Mouse (Mus musculus) spleen, postnatal 14 days (tissue): ENCODE data around the gene Mapk1ip1.

Experiments
- DNase-seq, 2 experiments: peaks; one replicate each; pipeline ENCODE4 v3.0.0; 2021 to 2022; ENCODE audit warnings: low spot score in 2 of 2

Gene Mapk1ip1

DNA sequence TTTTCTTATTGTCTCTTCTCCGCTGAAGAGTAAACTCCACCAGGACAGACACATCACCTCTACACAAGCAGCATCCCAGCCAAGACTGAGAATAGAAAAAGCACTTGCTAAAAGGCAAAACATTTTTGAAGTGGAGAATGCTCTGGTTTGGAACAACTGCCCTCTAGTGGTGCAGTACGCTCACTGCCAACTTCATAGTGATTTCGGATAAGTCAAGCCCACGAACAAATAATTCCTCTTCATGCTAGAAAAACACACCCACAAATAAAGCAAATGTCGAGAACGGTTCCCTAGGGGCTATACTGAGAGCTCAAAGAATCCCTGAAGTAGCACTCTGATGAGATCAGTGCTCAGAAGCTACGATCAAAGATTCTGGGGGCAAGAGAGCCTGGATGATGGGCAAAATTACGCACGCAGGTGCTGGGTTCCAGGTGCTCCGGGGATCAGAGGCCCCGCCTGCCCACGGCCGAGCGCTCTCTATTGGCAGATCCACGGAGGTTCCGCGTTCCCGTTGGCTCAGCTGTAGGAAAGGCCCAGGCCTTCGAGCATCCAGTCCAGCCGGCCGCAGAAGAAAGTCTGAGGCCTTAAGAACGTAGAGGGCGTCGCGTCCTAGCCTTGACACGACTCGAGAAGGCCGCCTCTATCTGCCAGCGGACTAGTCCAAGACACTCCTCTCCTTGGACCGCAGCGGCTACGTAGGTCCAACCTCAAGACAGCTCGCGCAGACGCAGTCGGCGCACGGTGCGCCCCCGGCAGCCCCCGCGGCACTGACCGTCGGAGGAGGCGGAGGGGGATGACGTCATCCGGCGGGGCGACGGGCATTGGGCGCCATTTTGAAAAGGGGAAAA is at the start of gene Mapk1ip1, which contains the start of gene Ppp2r2d:
TSS of gene Mapk1ip1 (minus strand) at position 730 of the 848 bp plus-strand sequence.
TSS of gene Ppp2r2d (plus strand) at position 536 of the 848 bp plus-strand sequence.
- peak; percentile 89 to 94 for DNase-seq

DNA sequence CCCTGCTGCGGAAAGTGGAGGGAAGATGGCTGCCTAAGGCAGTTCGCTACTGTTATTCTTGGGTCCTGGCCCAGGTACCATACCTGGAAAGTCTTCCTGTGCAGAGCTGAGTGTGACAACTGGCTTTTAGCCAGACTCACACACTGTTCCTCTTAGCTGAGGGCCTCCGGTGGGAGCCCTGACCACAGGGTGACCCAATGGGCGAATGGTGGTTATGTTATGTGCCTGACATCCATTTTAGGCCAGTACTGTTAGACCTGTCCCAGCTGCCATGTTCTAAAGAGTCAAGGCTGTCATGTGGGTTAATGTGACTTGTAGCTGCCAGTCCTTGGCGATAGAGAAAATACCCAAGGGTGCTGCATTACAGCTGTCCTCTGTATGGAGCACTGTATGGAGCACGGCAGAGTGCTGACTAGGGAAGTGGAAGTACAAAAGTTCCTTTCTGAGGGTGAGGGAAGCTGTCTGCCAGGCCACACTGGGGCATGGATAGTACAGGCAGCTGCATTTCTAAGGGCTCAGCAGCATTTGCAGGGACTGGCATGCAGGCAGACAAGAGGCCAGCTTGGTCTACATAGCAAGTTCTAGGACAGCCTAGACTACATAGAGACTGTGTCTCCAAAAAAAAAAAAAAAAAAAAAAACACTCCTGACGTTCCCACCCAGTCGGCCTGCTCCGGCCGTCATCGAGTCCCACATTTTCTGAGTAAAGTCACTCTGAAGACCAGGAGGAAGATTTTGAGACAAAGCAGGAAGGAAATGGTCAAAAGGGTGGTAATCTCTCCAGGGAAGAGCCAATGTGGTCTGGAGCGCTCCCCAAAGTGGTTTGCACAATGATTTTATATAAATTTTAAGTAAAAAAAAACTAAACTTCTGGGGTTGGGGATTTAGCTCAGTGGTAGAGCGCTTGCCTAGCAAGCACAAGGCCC is 39.6 kb upstream of the Mapk1ip1 start:
- DNase-seq = no peak

DNA sequence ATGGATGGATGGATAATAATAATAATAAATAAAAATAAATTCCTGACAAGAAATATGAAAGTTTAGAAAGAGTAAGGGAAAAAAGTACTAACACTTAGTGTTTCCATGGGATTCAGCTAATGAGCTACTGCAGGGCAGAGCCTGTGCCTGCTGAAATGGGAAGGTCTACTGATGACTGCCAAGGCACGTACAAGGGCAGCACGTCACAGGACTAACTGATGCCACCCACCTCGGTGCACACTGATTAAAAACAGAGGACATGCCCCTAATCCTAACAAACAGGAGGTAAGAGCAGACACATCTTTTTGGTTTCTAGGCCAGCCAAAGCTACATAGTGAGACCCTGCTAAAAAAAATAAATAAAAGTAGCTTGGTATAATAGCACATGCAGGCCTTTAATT is 37.7 kb upstream of the Mapk1ip1 start:
- DNase-seq = no peak

DNA sequence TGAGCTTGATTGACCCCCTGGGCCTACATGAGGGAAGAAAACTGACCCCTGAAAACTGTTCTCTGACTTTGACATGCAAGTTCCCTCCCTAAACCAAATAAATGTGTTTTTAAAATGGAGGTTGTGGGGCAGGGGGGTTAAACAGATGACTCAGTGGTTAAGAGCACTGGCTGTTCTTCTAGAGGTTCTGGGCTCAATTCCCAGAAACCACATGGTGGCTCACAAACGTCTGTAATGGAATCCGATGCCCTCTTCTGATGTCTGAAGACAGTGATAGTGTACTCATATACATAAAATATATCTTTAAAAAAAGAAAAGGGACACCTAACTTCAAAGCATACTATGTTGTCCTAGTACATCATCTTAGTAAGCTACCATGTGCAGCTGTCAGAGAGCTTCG is 29.0 kb upstream of the Mapk1ip1 start:
- no peak for DNase-seq

DNA sequence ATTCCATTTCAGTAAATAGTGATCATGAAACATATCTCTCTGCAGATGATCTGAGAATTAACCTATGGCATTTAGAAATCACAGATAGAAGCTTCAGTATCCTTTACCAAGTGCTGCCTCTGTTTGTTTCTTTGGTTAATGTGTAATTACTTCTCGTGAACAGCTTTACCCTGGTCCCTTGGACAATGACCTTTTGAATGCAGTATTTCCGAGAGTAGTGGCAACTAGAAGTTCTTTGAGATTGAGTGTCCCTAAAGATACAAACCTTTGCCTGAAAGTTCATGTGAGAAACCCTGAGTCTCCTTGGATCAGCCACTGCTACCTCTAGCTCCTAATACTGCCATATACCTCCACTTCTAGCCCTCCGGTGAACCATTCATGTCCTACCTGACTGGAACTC is 26.9 kb upstream of the Mapk1ip1 start:
- no peak for DNase-seq

DNA sequence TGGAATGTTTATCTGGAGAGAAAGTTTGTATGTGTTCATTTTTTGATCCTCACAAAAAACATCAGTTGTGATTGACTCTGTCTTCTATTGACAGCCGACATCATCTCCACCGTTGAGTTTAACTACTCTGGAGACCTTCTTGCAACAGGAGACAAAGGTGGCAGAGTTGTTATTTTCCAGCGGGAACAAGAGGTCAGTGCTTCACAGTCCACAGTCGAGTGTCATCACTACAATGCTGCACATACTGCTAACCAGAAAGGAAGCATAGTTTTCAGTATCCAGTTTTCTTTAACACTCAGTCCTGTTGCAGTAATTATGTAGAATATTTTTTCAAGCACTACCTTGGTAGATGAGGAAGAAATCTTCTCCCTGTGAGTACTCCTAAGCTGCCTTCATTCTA is 22.2 kb upstream of the Mapk1ip1 start:
- DNase-seq = no peak

DNA sequence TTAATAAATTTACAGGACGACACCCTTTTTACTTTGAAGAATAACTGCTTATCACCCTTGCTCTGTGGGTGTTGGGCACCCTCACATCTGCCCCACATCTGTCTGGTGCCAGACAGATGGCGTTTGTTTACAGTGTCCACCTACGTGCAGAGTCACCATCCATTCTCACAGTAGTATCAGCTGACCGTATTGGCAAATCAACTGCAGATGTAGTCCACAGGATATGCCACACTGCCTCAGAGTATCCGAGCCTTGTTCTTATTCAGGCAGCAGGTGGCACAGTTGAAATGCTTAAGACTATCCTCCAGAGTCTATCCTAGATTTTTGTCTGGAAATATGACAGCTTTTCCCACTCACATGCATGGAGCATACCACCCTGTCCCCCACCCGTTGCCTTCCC is 21.2 kb upstream of the Mapk1ip1 start:
- DNase-seq = no peak

DNA sequence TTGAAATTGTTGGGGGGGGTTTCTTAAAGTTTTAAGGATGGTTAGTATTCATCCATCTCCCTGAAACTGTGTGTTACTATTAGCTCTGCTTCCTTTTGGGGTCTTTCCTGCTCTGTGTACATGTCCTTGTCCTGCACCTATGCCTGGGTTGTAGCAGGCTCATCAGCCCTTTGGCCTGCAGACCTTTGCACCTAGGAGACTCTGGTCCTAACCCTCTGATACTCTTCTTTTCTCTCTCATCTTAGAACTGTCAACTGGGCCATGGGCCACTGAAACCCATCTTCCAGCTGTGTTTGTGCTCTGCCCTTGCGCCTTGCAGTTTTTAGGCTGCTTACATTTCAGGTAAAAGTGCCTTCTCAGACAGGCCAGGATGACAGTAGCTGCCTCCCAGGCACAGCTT is 18.7 kb upstream of the Mapk1ip1 start:
- no peak for DNase-seq

DNA sequence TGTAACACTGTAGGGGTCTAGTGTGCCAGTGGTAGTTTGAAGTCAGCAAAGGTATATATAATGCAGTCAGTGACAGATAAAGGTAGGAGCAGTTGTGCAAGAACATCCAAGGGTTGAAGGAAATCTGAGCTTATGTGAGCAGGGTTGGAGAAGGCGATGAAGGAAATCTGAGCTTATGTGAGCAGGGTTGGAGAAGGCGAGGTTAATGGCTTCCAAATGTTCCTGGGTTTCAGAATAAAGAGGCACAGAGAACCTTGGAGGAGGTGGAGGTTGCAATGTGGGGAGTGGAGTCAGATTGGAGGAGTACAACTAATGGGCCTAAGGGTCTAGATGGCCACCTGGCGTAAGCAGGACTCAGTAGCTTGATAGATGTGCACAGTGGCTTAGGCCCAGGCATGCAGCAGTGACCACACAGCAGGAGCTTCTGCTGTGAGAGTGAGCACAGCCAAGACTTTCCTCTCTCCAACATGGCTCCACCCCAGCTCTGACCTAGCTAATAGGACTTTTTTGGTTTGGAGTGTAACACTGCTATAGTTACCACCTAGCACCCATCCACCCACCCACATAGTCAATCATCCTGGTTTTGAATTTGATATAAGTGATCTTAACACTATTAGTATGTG is 18.0 kb upstream of the Mapk1ip1 start:
- DNase-seq = no peak

DNA sequence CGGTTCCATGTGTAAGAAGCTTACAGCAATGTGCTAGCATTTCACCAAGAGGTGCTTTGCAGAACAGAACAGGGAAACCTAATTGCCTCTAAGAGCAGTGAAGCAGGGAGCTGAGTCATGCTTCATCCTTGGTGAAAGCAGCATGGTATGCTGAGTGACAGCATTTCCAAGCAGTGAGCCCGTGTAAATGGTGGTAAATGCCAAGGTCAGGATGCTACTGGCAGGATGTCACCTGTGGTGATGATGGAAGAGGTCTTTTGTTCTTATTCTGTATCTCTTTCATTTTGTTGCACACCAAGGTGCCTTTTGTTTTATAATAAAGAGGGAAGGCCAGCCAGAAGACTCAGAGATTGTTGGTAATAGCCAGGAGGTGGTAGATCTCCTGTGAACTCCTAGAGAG is 10.6 kb upstream of the Mapk1ip1 start:
- no peak for DNase-seq

DNA sequence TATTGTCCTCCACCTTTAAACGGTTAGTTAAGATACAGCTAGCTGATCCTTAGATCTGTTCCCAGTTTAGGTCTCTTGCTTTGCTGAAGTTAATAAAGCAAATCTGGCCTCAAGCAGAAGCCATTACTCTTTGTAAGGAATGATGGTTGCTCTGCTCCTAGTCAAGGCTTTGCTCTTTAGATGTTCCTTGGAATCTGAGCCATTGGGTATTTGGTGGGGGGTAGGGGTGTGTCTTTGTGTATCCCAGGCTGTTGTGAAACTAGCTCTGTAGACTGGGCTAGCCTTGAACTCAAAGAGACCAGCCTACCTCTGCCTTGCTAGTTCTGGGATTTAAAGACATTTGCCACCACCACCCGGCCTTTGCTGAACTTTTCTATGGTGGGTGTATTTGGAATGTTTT is 8.1 kb upstream of the Mapk1ip1 start:
- no peak for DNase-seq

DNA sequence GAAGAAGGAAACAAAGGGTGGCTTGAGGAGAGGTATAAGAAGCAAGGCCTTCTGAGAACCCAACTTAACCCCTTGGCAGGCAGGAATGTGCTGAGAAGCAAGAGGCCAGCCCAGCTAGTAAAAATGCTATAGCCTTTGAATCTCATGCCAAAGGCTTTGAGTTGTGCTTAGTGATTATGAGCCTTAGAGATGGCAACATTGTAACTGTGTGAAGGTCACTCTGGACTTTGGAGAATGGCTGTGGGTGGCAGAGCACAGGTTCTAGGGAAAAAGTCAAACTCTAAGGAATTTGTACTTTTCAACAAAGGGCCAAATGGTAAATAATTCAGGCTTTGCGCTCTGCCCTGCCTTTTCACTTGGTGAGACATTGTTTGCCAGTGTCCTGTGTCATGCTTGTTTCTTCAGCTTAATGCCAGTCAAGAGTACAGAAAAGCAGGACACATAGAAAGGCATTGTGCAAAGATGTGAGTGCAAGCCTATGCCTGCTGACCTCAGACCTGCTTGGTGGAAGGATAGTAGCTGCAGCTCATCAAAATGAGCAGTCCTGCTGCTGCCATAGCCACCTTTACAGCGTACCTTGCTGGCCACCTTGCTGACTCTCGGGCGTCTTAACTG is 7.5 kb upstream of the Mapk1ip1 start:
- DNase-seq = no peak

DNA sequence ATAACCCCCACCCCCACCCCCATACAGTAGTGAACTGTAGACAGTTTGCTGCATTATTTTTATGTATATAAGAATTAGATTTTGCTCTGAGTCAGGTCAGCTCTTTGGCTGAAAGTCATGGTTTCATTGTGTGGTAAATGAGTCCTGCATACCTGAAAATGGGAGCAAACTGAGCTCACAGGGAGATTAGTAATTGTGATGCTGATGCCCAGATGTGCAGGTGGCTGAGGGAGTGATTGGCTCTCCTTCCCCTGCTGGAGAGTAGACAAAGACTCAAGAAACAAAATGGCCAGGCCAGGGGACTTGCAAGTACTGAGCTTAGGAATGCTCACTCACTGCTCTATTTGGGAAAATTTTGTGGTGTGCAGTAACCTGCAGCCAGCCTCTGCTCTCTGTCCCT is 4.0 kb upstream of the Mapk1ip1 start:
- no peak for DNase-seq

DNA sequence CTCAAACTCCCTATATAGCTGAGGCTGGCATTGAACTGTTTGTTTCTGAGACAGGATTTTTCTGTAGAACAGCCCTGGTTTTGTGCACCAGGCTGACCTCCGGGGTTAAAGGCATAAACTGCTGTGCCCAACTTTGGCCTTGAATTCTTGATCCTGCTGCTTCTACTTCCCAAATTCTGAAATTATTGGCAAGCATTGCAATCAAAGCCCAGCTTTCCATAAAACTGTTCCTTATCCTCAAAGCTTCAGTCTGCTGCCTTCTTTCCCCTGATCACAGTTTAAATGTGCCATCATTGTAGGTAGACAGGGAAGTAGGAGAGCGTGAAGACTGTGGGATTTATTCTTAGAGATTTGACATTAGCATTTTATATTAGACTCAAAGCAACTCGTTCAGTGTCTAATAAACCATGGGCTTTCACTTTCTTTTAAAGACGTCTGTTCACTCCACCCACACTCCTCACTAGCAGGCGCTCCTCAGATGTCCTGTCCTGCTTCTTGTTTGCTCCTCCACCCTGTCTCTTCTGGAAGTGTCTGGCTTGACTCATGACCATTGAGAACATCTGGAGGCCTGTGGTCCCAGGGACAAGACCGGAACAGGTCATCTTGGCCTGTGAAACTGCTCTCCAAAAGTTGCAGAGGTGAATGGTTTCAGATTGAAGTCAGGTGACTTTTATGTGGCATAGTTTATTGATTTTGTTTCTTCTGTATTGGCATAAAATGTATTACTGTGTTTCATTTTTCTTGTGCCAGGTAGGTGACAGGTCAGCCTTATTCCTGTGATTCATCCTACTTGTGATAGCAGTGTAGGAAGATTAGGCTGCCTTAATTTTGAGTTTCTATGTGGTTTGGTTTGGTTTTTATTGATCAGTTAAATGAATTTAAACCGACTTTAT is 2.2 kb upstream of the Mapk1ip1 start:
- DNase-seq = no peak

DNA sequence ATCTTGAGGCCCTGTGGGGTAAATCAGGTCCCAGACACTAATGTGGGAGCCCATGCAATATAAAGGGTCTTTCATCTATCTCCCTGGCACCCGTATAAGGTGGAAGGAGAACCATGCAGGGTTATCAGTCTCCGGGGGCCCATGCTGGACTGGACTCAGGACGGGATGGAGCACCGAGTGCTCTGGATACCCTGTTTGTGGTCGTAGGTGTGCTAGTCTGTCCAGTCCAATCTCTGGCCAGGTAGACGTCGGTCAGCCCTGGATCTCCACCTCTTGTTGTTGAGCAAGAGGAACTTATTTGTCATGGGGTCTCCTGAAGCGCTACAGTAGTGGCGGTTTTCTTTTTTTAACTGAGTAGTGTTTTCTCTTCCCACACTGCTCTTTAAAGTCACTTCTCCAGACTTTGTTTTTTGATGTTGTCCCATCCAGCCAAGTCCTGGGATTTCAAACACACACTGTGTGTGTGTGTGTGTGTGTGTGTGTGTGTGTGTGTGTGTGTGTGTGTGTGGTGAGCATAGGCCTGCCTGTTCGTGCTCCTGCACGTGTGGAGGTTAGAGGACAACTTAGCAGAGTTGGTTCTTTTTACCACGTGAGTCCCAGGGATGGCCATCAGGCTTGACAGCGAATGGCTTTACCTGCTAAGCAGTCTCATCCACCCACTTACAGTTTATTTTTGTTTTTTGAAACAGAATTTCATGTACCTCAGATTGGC is 1.4 kb upstream of the Mapk1ip1 start:
- DNase-seq = no peak

DNA sequence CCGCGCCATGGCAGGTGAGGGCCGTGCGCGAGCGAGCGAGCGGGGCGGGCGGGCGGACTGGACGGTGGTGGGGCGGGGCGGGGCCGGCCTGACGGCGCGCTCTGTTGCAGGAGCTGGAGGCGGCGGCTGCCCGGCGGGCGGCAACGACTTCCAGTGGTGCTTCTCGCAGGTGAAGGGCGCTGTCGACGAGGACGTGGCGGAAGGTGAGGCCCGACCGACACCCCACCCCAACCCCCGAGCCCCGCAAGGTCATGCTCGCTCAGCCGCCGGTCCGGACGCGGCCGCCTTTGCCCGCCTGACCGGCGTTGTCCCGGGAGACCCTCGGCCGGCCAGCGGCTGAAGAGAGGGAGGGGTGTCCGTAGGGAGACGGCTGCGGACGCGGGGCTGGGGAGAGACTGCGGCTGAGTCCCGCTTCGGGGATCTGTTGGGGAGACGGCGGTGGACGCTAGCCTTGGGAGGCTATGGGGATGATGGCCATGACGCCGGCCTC is 474 bp upstream of the Mapk1ip1 start:
- DNase-seq = no peak

DNA sequence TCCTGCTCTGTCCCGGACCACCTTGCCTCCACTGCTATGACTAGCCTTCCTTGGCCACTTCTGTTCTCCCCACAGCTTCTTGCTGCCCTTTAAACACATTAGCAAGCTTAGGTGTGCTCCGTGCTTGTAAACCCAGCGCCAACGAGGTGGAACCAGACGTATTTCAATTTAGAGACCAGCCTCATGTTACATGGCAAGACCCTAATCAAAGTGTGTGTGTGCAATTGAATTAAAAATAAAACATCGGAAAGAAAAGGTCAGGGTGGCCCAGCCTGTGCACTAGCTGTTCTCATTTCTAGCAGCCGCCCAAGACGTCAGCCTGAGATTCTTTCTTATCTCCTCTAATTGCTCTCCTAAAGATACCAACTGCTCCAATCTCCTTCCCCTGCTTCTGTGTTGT is 962 bp downstream of the Mapk1ip1 start:
- DNase-seq = no peak

DNA sequence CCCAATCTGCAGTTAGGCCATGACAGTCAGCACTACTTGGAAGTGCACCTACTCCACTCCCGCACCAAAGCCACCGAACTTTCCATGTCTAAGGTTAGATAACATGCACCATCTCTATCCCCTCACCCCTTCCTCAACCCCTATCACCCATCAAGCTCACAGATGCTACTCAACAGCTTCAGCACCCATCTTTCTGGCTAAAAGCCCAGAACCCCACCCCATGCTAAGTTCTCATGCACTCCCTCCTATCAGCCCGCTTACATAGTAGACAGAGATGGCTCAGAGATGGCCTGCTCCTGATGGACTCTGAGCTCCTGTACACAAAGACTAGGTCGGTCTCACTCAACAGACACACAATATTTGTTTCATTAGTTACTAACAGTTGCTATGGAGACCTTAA is 2.7 kb downstream of the Mapk1ip1 start:
- no peak for DNase-seq

DNA sequence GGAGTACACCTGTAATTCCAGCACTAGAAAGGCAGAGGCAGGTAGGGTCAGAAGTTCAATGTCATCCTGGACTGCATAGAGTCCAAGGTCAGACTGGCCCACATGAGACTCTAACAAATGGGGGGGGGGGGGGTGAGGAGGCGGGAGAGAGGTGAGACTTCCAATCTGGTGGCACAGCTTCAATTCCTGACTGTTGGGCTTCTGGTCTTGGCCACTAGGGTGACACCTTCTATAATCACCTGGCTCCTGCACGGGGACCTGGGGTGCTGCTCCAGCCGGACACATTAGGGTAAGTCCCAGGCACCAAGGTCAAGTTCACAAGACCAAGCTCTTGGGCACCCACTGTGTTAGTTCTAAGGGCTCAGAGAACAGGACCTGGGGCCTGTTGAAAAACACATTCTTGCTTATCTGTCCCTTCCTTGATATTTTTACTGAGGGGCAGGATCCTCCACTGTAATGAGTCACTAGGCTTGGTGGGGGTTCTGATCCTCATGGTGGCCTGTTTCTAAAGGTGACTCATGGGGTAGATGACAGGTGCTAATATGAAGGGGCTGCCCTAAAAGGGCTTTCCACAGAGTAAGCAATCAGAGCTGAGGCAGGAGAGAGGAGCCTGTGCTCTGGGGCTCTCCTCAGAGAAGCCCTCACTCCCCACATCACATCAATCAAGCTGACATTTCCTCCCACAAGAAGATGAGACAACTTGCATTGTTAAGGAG is 4.5 kb downstream of the Mapk1ip1 start:
- no peak for DNase-seq
